Mouse (Mus musculus): ENCODE results near the gene Grik1.

Gene Grik1

DNA sequence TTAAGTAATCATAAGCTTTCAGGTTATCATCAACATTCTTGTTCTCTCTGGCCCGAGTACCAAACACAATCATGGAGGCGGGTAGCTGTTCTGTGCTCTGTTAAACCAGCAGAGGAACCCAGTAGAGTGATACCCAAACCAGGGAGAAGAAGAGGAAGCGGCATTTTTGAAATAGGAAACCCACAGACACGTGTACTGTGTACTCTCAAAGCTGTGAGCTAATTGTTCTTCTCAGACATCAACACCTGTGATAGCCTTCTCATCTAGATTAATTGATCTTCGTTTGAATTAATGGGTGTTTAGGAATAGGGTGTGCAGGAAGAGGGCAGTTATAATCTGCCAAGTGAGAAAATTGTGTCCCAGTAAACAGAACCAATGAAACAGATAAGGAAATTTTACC, 333.9 kb downstream of the Grik1 start:
- DNase-seq, result no peak

DNA sequence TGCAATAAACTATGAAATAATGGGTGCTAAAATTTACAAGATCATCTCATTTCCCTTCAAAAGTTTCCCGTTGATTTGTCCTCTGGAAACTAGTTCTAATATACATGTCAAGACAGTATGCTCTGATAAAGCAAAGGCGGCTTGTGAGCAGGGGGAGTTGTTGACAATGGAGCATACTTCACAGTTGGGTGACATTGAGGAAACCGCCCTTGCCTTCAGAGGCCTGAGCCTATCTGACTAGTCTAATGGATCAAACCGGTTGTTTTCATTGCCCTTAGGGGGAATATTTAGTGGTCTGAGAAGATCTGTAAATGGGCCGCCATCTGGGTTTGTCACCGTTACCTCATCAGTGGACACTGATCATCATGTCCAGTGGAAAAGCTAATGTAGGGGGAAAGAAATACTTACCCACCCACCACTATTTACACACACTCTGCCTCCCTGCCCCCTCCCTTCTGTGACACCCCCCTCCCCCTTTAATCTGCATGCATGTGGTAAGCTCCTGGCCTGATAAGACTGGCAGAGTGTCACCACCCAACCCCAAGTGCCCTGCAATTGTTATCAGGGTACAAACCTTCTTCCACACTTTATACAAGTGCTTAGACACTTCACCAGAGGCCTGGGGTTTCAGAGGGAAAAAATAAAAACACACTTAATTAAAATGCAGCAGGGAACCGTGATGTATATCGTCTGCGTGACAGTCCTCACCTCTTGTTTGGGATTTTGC, 335.2 kb downstream of the Grik1 start:
- no peak for DNase-seq

DNA sequence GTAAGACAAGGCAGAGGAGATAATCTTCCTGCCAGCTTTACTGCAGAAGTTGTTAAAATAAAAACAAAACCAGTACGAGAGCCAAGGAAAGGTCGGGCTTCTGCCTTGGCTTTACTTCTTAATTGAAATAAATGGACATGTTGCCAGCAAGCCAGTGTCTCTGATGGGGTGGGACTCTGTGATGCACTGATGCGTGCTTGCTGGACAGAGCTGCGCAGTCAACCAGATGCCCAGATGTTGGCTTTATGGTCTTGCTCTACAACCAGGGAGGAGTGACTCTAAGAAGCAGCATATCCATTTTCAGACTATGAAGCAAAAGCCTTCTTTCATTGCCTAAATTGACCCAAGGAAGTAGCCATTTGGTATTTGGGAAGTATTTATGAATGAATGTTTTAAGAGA, 336.9 kb downstream of the Grik1 start:
- DNase-seq, result no peak

DNA sequence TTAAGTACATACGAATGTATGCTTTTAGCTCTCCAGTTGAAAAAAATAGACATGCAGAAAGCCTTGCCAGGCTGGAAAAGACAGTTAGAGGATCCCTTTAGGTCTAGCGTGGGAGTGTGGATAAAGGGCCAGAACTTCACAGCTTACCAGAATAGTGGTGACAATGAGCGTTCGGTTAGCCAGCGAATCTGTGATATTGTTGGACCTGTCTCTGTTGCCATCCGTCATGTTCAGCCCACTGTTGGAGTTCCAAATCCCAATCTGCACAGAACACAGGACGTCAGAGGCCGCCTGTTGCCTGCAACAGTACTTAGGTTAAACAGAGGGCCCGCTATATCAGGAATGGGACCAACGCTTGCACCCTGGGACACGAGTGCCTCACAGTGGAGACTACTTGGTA, 340.2 kb downstream of the Grik1 start:
- DNase-seq, result no peak

DNA sequence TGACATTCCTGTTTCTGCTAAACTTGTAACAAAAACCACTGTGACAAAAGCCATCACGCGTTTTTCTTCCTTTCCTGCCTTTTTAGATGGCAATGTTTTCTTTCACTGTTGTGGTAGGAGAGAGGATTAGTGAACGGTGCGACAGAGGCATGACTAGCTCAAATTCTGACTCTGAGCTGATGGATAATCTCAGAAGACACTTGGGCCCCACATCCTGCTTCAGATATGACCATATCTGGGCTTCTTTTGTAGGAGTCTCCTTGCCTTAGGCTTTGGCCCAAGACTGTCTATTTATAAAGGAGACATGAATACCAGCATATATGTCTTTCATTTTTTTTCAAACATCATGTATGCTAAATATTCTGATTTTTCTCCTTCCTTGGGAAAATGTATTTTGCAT, 341.9 kb downstream of the Grik1 start:
- DNase-seq, result no peak

DNA sequence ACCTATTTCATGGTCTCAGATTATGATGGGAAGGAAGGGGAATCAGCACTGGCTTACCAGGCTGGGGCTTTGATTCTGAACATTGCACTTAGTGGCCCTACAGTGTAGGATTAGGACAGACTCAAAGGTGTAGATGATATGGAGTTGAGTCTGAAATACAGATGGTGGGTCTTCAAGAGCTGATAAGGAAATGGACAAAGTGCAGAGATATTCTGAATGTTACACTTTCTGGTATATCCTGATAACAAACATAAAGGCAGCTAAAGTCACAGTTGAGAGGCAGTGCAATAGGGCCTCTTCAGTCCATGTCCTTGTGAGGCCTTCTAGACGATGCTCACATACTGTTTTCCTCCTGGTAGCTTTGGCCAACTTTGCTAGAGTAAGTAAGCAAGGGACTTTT, 345.7 kb downstream of the Grik1 start:
- no peak for DNase-seq

DNA sequence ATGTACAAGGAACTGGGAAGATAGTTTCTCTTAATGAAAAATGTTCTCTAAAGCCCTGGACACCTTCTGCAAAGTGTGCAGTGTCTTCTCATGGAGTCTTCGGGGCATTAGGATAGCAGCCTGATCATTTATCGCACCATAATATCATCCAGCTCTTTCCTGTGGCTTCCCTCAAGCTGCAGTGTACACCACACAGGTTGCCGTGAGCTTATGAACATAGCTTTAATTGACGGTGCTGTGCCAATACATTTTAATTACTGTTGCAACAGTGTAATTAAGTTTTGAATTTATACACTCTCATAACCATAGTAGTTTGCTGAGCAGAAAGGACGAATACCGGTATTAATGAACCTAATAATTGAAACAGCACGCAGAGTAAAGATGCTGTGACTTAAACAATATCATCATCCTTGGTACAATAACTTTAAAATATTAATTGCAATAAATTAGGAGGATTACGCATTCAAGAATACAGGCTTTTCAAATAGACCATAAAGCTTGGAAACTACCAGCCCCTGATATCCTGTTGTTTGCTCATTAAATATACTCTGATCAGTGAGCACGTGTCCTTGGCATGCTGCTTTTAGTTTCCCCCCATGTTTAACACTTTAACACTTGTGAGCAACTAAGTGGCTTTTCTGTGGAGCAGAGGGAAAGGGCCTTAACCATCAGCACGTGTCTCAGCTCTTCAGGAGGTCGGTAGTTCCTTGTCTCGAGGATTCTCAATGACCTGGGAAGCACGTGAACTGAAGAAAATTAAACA, 347.8 kb downstream of the Grik1 start:
- DNase-seq, result no peak

DNA sequence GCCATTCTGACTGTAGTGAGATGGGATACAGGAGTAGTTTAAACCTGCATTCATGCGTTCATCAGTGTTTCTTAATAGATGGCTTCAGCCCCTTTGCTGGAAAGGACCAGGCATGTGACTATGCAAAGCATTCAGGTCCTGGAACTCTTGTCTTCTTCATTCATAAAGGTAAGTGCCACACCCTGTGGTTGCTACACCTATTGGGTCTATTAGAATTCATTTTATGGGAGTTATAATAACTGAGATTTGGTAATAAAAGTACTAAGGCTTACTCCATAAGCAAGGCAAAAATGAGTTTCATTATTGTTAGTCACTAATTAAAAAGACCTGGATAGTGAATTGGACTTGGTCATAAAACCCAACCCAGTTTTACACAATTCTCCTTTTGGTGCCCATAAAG, 355.4 kb downstream of the Grik1 start:
- no peak for DNase-seq

DNA sequence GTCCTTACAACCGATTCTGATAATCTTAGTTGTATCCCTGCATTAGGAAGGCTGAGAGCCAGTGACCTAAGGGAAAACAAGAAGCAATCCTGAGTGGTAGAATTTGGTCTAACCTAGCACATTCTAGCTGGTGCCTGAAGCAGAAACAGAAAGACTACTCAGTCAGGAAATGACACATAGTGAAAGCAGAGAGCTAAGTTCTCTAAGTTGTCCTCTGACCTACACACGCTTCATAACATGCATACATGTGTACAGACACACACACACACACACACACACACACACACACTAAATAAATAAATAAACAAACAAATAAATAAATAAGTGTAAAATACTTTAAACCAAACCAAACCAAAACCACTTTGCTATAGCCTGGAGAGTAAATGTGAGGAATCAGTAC, 358.7 kb downstream of the Grik1 start:
- DNase-seq, result no peak

DNA sequence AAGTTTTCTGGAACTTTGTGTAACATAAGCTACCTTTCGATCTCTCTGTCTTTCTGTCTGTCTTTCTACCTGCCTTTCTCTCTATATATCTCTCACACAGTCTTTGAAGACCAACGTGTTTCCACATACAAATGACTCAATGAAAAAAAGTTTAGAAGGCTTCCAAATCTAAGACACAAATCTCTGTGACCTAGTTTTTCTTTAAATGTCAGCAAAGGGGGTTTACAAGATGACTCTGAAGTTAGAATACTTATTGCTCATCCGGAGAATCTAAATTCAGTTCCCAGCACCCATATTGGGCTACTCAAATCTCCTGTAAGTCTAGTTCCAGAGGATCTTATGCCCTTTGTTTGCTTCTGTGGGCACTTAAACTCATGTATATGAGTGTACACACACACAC, 359.5 kb downstream of the Grik1 start:
- DNase-seq, result no peak

DNA sequence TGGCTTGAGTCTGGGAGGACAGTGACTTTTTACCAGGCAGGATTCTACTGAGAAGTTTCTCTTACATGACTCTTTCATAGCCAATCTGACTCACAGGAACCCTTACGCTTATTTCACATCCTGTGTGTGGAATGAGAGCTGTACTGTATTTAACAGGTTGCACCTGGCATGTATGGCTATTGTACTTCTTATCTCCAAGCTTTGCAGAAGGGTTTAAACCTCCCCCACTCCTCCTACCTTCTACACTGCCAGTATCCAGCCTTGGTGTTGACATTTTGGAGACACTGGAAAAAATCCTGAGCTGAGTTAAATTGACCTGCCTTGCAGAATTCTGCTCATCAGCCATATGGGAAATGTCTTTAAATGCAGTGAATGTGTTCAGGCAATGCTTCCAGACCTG, 361.4 kb downstream of the Grik1 start:
- no peak for DNase-seq

DNA sequence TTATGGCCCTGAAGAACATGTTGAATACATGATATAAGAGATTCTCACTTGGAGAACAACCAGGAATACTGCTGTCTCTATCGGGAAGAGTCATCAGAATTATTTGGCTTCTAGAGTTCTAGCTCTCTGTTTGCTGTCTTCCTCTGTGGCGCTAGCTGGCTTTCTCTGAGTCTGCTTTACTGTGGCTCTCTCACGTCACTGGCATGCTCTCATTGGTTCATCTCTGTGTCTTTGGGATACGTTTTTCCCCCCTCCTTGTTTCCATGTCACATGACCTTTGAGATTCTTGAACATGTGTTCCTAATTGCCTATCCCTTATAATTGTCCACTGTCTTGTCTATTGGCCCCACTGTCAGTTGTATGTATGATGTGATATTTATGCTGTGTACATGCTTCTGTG, 372.2 kb downstream of the Grik1 start:
- DNase-seq, result no peak

DNA sequence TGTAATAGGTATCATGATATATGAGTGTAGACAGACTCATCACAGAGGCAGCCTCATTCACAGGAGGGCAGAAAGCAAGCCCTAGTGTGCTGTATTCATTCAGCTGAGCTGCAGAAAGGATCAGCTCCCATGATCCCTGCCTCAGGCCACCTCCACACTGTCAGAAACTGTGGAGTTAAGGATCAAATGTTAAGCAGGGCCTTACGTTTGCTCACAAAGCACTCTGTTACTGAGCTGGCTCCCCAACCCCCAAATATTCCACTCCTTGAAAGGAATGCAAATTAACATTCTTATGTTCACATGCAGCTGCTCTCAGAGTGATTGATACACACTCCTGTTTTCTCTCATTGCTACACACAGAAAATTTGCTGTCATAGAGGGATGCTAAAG, 372.9 kb downstream of the Grik1 start:
- DNase-seq, result no peak

DNA sequence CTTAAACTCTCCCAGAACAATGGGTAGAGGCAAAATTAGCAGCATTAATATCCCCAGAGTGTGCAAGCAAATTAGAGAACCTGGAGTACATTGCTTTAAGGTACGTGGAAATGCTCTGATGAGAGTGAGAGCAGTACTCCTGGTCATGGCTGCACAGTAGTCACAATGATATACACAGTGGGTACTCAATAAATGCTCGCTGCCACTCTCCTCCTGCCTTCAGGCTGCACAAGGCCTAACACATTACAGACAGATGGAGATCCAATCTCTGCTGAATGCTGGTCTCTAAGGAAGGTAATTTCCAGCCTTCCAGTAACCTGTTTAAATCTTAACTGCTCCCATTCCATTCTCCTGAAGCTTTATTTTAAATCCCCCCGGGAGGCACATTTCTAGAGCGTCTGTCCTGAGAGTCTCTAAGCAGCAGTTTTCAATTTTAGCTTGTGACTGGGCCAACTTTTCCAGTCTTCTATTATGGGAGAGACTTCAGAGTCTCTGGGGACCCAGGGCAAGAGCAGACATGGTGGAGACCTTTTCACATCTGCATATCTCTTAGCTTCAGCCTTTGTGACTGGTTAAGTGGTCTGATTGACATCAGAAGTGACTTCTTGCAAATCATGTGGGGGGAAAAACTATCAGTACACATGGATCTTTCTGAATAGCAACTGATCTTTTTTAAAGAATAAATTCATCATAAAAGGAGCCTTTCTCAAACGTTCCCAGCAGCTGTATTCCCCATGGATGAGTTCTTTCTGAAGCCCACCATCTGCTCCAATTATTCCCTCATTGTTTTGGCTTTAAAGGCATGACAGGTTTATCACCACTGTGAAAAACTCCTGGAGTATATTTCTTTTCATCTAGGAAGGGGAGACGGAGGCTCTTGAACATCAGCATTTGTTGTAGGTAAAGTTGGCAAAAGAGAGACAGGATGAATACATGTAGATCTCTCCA, 373.6 kb downstream of the Grik1 start:
- no peak for DNase-seq

DNA sequence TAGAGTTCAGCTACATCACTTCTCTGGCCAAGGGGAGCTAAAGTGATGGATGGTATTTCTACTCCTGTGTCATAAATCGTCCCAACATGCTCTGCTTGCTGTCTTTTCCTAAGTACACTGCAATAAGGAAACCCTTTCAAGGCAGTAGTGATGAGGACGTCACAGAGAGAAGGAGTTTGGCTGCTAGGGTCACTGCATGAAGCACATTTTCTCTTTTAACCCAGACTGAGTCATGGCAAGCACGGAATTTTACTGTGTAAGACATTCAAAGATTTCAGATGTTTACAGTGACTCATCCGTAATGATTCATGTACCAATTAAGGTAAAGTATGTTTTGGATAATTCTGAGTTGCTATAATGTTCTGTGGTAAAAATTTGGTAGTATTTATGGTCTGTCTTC, 374.9 kb downstream of the Grik1 start:
- no peak for DNase-seq

DNA sequence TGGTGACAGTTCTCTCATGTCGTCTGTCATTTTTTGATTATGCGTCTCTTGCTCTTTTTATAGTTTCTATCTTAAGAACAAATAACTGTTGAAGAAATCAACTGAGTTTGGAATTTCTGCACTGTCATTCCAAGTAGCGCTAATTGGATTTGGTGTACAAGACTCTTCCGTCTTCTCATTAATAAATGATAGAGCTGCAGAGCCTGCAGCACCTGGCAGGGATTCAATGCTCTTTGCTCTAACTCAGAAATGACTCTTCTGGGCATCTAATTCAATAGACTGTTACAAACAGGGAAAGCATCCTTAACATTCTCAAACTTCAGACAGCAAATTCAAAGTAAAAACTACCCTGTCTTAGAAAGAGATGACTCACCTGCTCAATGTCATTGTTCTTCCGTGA, 376.3 kb downstream of the Grik1 start:
- DNase-seq, result peak; percentile 66 to 67

DNA sequence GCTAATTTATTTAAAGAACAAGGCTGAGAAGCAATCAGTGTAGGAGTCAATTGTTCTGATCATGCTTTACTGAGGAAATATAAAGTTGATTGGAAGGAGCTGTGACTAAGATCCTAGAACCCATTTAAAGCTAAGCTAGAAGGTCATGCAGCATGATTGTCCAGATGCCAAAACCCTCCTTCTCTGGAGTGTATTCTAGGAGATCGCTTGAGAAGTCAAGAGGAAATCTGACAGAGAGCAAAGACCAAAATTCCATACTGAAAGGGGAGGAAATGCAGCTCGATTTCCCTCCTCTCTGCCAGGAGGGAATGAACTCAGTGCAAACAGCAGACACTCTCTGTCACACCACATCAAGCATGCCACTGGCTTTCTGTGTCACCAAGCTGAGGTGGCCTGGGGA, 378.9 kb downstream of the Grik1 start:
- peak; percentile 28 to 41 for DNase-seq

DNA sequence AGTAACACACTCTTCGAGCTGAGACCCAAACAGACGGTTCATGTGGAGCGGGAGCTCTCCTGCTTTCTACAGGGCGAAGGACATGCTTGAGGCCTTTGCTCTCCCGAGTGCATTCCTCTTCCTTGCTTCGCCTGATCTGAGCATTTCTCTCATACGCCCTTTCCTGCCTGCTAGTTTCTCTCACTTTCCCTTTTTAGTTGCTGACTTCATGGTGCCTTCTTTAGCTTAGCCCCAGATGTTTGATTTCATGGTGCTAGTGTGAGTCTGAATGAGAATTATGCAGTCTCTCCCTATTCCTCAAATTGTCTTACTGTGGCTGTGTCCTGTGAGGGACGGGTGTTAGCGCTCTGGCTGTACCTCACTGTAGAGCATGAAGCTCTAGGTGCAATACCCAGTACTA, 388.0 kb downstream of the Grik1 start:
- no peak for DNase-seq

DNA sequence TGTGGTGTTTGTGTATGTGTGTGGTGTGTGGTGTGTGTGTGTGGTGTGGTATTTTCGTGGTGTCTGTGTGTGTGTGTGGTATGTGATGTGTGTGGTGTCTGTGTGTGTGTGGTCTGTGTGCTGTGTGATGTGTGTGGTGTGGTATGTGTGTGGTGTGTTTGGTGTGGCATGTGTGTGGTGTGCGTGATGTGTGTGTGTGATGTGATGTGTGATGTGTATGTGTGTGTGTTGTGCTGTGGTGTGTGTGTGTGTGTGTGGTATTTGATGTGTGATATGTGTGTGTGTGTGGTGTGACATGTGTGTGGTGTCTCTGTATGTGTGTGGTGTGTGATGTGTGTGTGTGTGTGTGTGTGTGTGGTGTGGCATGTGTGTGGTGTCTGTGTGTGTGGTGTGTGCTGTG, 388.9 kb downstream of the Grik1 start:
- no peak for DNase-seq

DNA sequence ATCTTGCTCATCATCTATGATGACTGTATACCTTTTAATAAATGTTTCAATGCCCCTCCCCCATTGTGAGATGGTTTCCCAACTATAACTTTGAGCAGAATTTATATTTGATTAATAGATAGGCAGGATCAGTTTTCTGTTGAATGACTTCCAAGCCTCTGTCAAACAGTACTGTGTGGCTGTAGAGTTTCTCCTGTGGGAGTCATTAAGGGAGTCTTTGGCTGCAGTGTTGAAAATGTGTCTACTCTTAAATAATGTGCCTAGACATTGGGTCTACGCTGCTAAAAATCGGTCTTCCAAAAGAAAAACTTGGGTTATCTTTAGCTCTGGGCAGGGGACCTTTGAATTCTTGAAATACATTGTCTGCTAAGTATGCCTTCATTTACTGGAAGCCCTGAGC, 414.1 kb downstream of the Grik1 start:
- no peak for DNase-seq

DNA sequence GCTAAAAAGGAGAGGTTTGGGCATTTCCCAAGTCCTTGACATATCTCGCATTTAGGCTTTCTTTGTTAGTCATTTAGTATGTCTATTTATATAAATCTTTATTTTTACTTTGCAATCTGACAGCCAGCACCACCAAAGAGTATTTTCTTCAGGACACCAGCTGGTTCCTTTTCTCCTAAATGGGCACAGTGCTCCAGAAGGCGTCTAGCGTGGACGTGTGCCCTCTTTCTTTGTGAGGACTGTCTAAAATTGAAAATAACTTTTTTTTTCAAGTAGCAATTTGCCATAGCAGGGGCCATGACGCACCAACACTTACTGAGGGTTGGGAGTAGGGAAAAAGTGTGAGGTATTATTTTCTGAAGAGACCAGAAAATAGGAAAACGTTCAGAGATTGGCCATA, 425.5 kb downstream of the Grik1 start:
- DNase-seq, result no peak

DNA sequence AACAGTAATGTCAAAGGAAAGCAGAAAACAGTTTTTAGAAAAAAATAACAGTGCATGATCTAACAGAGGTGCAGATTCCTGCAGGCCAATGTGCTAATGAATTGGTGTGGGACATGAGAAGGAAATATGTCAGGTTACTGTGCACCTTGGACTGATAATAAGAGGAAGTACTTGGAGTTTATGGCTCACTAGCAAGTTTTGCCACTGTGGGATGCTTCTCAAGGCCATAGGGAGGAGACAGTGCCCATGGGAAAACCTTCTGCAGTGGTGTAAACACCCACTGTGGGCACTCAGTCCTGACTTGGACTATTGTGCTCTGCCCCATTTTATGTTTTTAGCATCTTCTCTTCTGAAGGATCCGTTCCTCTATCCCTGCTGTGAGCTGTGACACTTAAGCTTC, 428.3 kb downstream of the Grik1 start:
- DNase-seq, result no peak

DNA sequence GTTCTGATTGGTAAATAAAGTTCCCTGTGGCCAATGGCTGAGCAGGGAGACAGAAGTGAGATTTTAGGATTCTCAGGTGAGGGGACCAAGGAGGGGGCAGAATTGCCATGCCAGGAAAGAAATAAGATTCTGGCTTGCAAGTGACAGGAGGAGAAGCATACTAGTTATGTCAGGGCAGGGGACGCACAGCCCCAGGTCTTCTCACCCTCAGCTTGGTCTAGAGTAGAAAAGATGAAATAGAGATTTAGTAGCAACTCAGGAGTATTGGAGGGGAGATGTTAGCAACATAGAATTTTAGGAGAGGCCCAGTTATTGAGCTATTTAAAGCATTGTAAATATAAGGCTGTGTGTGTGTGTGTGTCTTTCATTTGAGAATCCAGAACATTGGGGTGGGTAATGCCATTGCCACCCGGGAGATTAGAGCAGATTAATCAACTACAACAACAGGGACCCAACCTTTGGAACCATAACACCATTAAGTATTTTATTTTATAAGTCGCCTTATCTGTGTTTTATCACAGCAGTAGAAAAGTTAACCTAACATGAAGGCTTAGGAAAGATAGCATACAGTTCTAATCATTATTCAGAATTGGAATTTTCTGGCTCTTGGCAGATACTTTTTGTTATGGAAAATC, 436.5 kb downstream of the Grik1 start:
- no peak for DNase-seq
